Mouse (Mus musculus) forebrain, embryonic 16.5 days (tissue): Measurements from ENCODE around the gene Kcne4. TPM values are rescaled to one million over a fixed set of nuclear protein-coding genes. Genes with fewer than 3 reads are reported as not detected.
A peak's percentile ranks its signal among the peaks of the same experiment; 100 is the strongest.
"Not testable (repeated sequence)": the region's sequence is repeated elsewhere in the genome, so short reads cannot be mapped to it uniquely, and the experiment has no call there.

Experiments
- ATAC-seq: fragments of 200-750 bp; cut with Nextera tagmentation; 2 replicates; pipeline ENCODE4 v1.8.0; 2017; ENCODE audit warnings: mild to moderate bottlenecking, moderate library complexity
- H3K27ac ChIP-seq: fragments of 300-500 bp; sonication (generic); 2 replicates; pipeline ENCODE4 v1.5.1; 2014; ENCODE audit warnings: low read length, control low read depth
- H3K27me3 ChIP-seq: fragments of 300-500 bp; sonication (generic); replicated peaks from 2 replicates; pipeline ENCODE4 v1.6.1; 2014; ENCODE audit warnings: low read length; ENCODE audit not compliant: control insufficient read depth, insufficient read depth
- H3K36me3 ChIP-seq: fragments of 300-500 bp; sonication (generic); 2 replicates; pipeline ENCODE4 v1.6.1; 2014; ENCODE audit not compliant: control insufficient read depth, insufficient read depth
- H3K4me1 ChIP-seq: fragments of 300-500 bp; sonication (generic); replicated peaks from 2 replicates; pipeline ENCODE4 v1.6.1; 2014; ENCODE audit warnings: low read length; ENCODE audit not compliant: control insufficient read depth, insufficient read depth
- H3K4me2 ChIP-seq: fragments of 300-500 bp; sonication (generic); 2 replicates; pipeline ENCODE4 v1.6.1; 2014; ENCODE audit warnings: mild to moderate bottlenecking, low read length, control low read depth
- H3K4me3 ChIP-seq: fragments of 300-500 bp; sonication (generic); replicated peaks from 2 replicates; pipeline ENCODE4 v1.5.1; 2014; ENCODE audit warnings: mild to moderate bottlenecking, low read length, control low read depth
- H3K9ac ChIP-seq: fragments of 300-500 bp; sonication (generic); replicated peaks from 2 replicates; pipeline ENCODE4 v1.6.1; 2014; ENCODE audit warnings: low read depth, low read length, control low read depth
- H3K9me3 ChIP-seq: fragments of 300-500 bp; sonication (generic); 2 replicates; pipeline ENCODE4 v1.6.1; 2016; ENCODE audit warnings: low read length; ENCODE audit not compliant: control insufficient read depth
- WGBS: fragments of 180-500 bp; shearing (Covaris S2); extraction: QIAGEN DNeasy Blood & Tissue Kit; methylation state at CpG from one replicate; pipeline ENCODE4 v1.1.7; 2014; 5-methylcytosine and 5-hydroxymethylcytosine counted together
- polyA plus RNA-seq: library from polyadenylated mRNA; unstranded; fragments of >200 nt; fragmentation: Nextera tagmentation; extraction: Ambion mirVana; gene quantifications from 2 replicates; pipeline ENCODE4 v1.2.1, GENCODE M21; 2015

Gene Kcne4
- 1.1 and 2.1 TPM in 2 replicates for polyA plus RNA-seq

- H3K36me3 ChIP-seq, result no peaks in the 10 kb centered on the region
- H3K4me1 ChIP-seq, result peaks cover 30% of the 10 kb centered on the region
- 78% methylated on average over 10 of the region's 10 CpGs for WGBS
- H3K27me3 ChIP-seq, result no peaks in the 10 kb centered on the region
- no peak for ATAC-seq
- H3K27ac ChIP-seq, result no peak within 1 kb of the TSS
- no peaks in the 10 kb centered on the region for H3K9me3 ChIP-seq
- H3K4me3 ChIP-seq, result no peak within 1 kb of the TSS
- no peak within 1 kb of the TSS for H3K4me2 ChIP-seq
- no peak within 1 kb of the TSS for H3K9ac ChIP-seq
These were observed at the start of gene Kcne4 for GRCm38 (mm10) chr1:78816639-78817038. Kcne4 (plus strand) TSS chr1:78816758.

GRCm38 (mm10) chr1:78781899-78782298, 34.7 kb upstream of the Kcne4 start:
- H3K9me3 ChIP-seq, result no peaks in the 10 kb centered on the region
- WGBS, result 42% methylated on average over 5 of the region's 5 CpGs
- ATAC-seq, result peak; percentile 64
- H3K27ac ChIP-seq, result no peak overlapping the region
- H3K36me3 ChIP-seq, result no peaks in the 10 kb centered on the region
- no peak overlapping the region for H3K9ac ChIP-seq
- H3K27me3 ChIP-seq, result no peaks in the 10 kb centered on the region
- H3K4me2 ChIP-seq, result no peak overlapping the region
- no peaks in the 10 kb centered on the region for H3K4me1 ChIP-seq
- H3K4me3 ChIP-seq, result no peak overlapping the region

- WGBS, result 92% methylated on average over 9 of the region's 9 CpGs
- not testable (repeated sequence) for H3K9ac ChIP-seq, H3K4me3 ChIP-seq, H3K9me3 ChIP-seq, ATAC-seq, H3K27me3 ChIP-seq, H3K36me3 ChIP-seq, H3K4me2 ChIP-seq, H3K27ac ChIP-seq, H3K4me1 ChIP-seq
These were observed 31.6 kb upstream of the Kcne4 start for GRCm38 (mm10) chr1:78784936-78785335.

GRCm38 (mm10) chr1:78789744-78790143, 26.8 kb upstream of the Kcne4 start:
- H3K9me3 ChIP-seq, result no peaks in the 10 kb centered on the region
- no peaks in the 10 kb centered on the region for H3K36me3 ChIP-seq
- 17% methylated on average over 1 of the region's 1 CpGs for WGBS
- H3K4me2 ChIP-seq, result no peak overlapping the region
- H3K27me3 ChIP-seq, result no peaks in the 10 kb centered on the region
- no peak for ATAC-seq
- no peak overlapping the region for H3K9ac ChIP-seq
- H3K27ac ChIP-seq, result no peak overlapping the region
- H3K4me3 ChIP-seq, result no peak overlapping the region
- peaks cover 3% of the 10 kb centered on the region; the same call in 1 of the 2 replicates for H3K4me1 ChIP-seq

- ATAC-seq, result no peak
- H3K36me3 ChIP-seq, result no peaks in the 10 kb centered on the region
- H3K4me2 ChIP-seq, result no peak overlapping the region
- H3K9me3 ChIP-seq, result no peaks in the 10 kb centered on the region
- no peak overlapping the region for H3K9ac ChIP-seq
- no peak overlapping the region for H3K27ac ChIP-seq
- peaks cover 4% of the 10 kb centered on the region; the same call in 1 of the 2 replicates for H3K4me1 ChIP-seq
- H3K27me3 ChIP-seq, result no peaks in the 10 kb centered on the region
- H3K4me3 ChIP-seq, result no peak overlapping the region
These were observed 9.1 kb upstream of the Kcne4 start for GRCm38 (mm10) chr1:78807428-78807827.

GRCm38 (mm10) chr1:78809819-78810218, 6.7 kb upstream of the Kcne4 start:
- Histone ChIP-seq H3K27ac (no peak overlapping the region), H3K4me3 (no peak overlapping the region), H3K9me3 (no peaks in the 10 kb centered on the region), H3K36me3 (no peaks in the 10 kb centered on the region), H3K27me3 (no peaks in the 10 kb centered on the region), H3K9ac (no peak overlapping the region), H3K4me1 (peaks cover 4% of the 10 kb centered on the region; the same call in 1 of the 2 replicates), H3K4me2 (no peak overlapping the region)
- WGBS, result 83% methylated on average over 4 of the region's 4 CpGs
- no peak for ATAC-seq

GRCm38 (mm10) chr1:78810904-78811303, 5.7 kb upstream of the Kcne4 start:
- peaks cover 7% of the 10 kb centered on the region; the same call in 1 of the 2 replicates for H3K4me1 ChIP-seq
- 84% methylated on average over 3 of the region's 3 CpGs for WGBS
- no peak for ATAC-seq

GRCm38 (mm10) chr1:78811975-78812490, 4.5 kb upstream of the Kcne4 start:
- ATAC-seq, result peak; percentile 79
- WGBS, result 47% methylated on average over 10 of the region's 10 CpGs
- Histone ChIP-seq H3K4me1 (peaks cover 7% of the 10 kb centered on the region; the same call in 1 of the 2 replicates), H3K4me3 (no peak overlapping the region), H3K36me3 (no peaks in the 10 kb centered on the region), H3K9me3 (no peaks in the 10 kb centered on the region), H3K4me2 (no peak overlapping the region), H3K27me3 (no peaks in the 10 kb centered on the region), H3K27ac (no peak overlapping the region), H3K9ac (no peak overlapping the region)

More at GRCm38 (mm10) chr1:78810904-78811303, 5.7 kb upstream of the Kcne4 start:
- Histone ChIP-seq H3K36me3 (no peaks in the 10 kb centered on the region), H3K9ac (no peak overlapping the region), H3K27me3 (no peaks in the 10 kb centered on the region), H3K9me3 (no peaks in the 10 kb centered on the region), H3K27ac (no peak overlapping the region), H3K4me2 (no peak overlapping the region), H3K4me3 (no peak overlapping the region)

GRCm38 (mm10) chr1:78817756-78818155, 1.2 kb downstream of the Kcne4 start:
- WGBS, result 87% methylated on average over 16 of the region's 16 CpGs
- Histone ChIP-seq H3K4me3 (no peak overlapping the region), H3K9ac (no peak overlapping the region), H3K9me3 (no peaks in the 10 kb centered on the region), H3K27ac (no peak overlapping the region), H3K4me1 (peaks cover 26% of the 10 kb centered on the region), H3K4me2 (no peak overlapping the region), H3K36me3 (no peaks in the 10 kb centered on the region), H3K27me3 (no peaks in the 10 kb centered on the region)
- ATAC-seq, result no peak
